Mouse (Mus musculus) ES-Bruce4 (cell line): ENCODE results near the gene Rd3l.

Experiments
- CTCF ChIP-seq: IDR thresholded peaks from one replicate; pipeline ENCODE4 v1.8.1; 2011; ENCODE audit warnings: low read depth, low read length
- EP300 ChIP-seq: IDR thresholded peaks from 2 replicates; pipeline ENCODE4 v1.6.1; 2011; ENCODE audit warnings: low read depth, low read length; ENCODE audit not compliant: insufficient read depth

DNA sequence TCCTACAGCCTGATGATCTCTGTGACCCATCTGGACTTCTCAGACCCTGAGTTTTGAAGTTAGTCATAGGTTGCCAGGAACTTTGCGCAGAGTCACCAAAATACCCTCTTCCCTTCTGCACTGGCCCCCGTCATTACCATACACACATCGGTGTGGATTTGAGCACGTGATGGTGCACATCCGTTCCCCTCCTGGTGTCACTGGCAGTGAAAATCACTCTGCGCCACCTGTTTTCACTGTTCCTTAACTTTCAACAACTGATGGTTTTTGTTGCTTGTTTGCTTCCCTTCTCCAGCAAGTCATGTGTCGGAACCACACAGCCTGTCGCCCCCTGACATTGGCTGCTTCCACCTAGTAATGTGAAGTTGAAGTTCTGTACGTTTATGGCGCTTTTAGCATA, 8.6 kb downstream of the Rd3l start:
- TF ChIP-seq CTCF, result no peak
- no peak for TF ChIP-seq EP300
